Mouse (Mus musculus) MEL (cell line): Measurements from ENCODE around the gene Rora. TPM values are rescaled to one million over a fixed set of nuclear protein-coding genes. Genes with fewer than 3 reads are reported as not detected.

ENCODE experiments used
- DNase-seq: peaks from one replicate; pipeline ENCODE4 v3.0.0; 2011; ENCODE audit warnings: low read depth, low spot score
- H3K27ac ChIP-seq: 2 replicates; pipeline ENCODE4 v1.5.1; 2012; ENCODE audit warnings: low read depth, mild to moderate bottlenecking, control low read depth, low read length, moderate library complexity; ENCODE audit not compliant: control insufficient read depth
- H3K27me3 ChIP-seq, 2 experiments: fragments of 150-350 bp in 1 of 2; sonication (generic) in 1 of 2; 2 replicates each; pipeline ENCODE4 v1.6.1; 2012; ENCODE audit warnings: low read length in 2 of 2, mild to moderate bottlenecking in 2 of 2, improper control_type of control experiment in 1 of 2, moderate library complexity in 1 of 2; ENCODE audit not compliant: insufficient read depth in 2 of 2, control insufficient read depth in 1 of 2
- H3K36me3 ChIP-seq, 2 experiments: 2 replicates each; pipeline ENCODE4 v1.6.1; 2012 to 2014; ENCODE audit warnings: low read length in 2 of 2, improper control_type of control experiment in 1 of 2, inconsistent platforms in 1 of 2, mild to moderate bottlenecking in 1 of 2; ENCODE audit not compliant: insufficient read depth in 2 of 2, control insufficient read depth in 1 of 2
- H3K4me1 ChIP-seq, 2 experiments: fragments of 150-350 bp in 1 of 2; sonication (generic) in 1 of 2; 2 replicates each; pipeline ENCODE4 v1.6.1; 2012; ENCODE audit warnings: low read length in 2 of 2, improper control_type of control experiment in 1 of 2, mild to moderate bottlenecking in 1 of 2; ENCODE audit not compliant: insufficient read depth in 2 of 2, control insufficient read depth in 1 of 2
- H3K4me3 ChIP-seq, 2 experiments: fragments of 150-350 bp in 1 of 2; sonication (generic) in 1 of 2; 2 replicates each; pipeline ENCODE4 v1.5.1; 2012; ENCODE audit warnings: low read depth in 2 of 2, low read length in 2 of 2, mild to moderate bottlenecking in 2 of 2, moderate library complexity in 2 of 2, control low read depth in 1 of 2, improper control_type of control experiment in 1 of 2; ENCODE audit not compliant: control insufficient read depth in 1 of 2, insufficient read depth in 1 of 2
- H3K79me2 ChIP-seq: 2 replicates; pipeline ENCODE4 v1.6.1; 2012; ENCODE audit warnings: mild to moderate bottlenecking, low read length, moderate library complexity; ENCODE audit not compliant: control insufficient read depth, poor library complexity, insufficient read depth
- H3K9ac ChIP-seq: 2 replicates; pipeline ENCODE4 v1.6.1; 2012; ENCODE audit warnings: low read depth, mild to moderate bottlenecking, control low read depth, low read length, moderate library complexity; ENCODE audit not compliant: control insufficient read depth, poor library complexity, severe bottlenecking
- H3K9me3 ChIP-seq: fragments of 150-350 bp; sonication (generic); replicated peaks from 2 replicates; pipeline ENCODE4 v1.6.1; 2012; ENCODE audit warnings: mild to moderate bottlenecking, low read length, improper control_type of control experiment, moderate library complexity; ENCODE audit not compliant: insufficient read depth
- BHLHE40 ChIP-seq: IDR thresholded peaks from 2 replicates; pipeline ENCODE4 v1.6.1; 2012; ENCODE audit warnings: low read depth, mild to moderate bottlenecking, inconsistent platforms, low read length, improper control_type of control experiment, borderline replicate concordance
- CHD1 ChIP-seq: IDR thresholded peaks from 2 replicates; pipeline ENCODE4 v1.6.1; 2012; ENCODE audit warnings: low read depth, mild to moderate bottlenecking, inconsistent platforms, low read length, improper control_type of control experiment
- E2F4 ChIP-seq: IDR thresholded peaks from 2 replicates; pipeline ENCODE4 v1.6.1; 2011; ENCODE audit warnings: low read depth, low read length, improper control_type of control experiment, borderline replicate concordance
- ETS1 ChIP-seq: IDR thresholded peaks from 2 replicates; pipeline ENCODE4 v1.6.1; 2012; ENCODE audit warnings: low read depth, mild to moderate bottlenecking, inconsistent platforms, low read length, improper control_type of control experiment, moderate library complexity
- GABPA ChIP-seq: IDR thresholded peaks from 2 replicates; pipeline ENCODE4 v1.6.1; 2012; ENCODE audit warnings: low read depth, mild to moderate bottlenecking, inconsistent platforms, low read length, improper control_type of control experiment, moderate library complexity
- HCFC1 ChIP-seq: IDR thresholded peaks from 2 replicates; pipeline ENCODE4 v1.6.1; 2012; ENCODE audit warnings: low read depth, mild to moderate bottlenecking, inconsistent platforms, low read length, improper control_type of control experiment, moderate library complexity
- KAT2A ChIP-seq: conservative IDR thresholded peaks from 2 replicates; pipeline ENCODE4 v1.6.1; 2012; ENCODE audit warnings: low read depth, low read length, improper control_type of control experiment, inconsistent platforms
- MAFK ChIP-seq: IDR thresholded peaks from 2 replicates; pipeline ENCODE4 v1.6.1; 2011; ENCODE audit warnings: low read depth, mild to moderate bottlenecking, low read length, improper control_type of control experiment, borderline replicate concordance
- MAZ ChIP-seq: IDR thresholded peaks from 2 replicates; pipeline ENCODE4 v1.6.1; 2012; ENCODE audit warnings: low read depth, mild to moderate bottlenecking, inconsistent platforms, low read length, improper control_type of control experiment
- MEF2A ChIP-seq: IDR thresholded peaks from 2 replicates; pipeline ENCODE4 v1.6.1; 2014; ENCODE audit warnings: low read depth, mild to moderate bottlenecking, inconsistent platforms, low read length, improper control_type of control experiment; ENCODE audit not compliant: poor library complexity, insufficient replicate concordance, severe bottlenecking; ENCODE audit errors: extremely low read depth
- MXI1 ChIP-seq: IDR thresholded peaks from 2 replicates; pipeline ENCODE4 v1.6.1; 2011; ENCODE audit warnings: mild to moderate bottlenecking, low read depth, low read length, improper control_type of control experiment
- MYB ChIP-seq: IDR thresholded peaks from 2 replicates; pipeline ENCODE4 v1.6.1; 2011; ENCODE audit warnings: mild to moderate bottlenecking, low read depth, low read length, improper control_type of control experiment
- NELFE ChIP-seq: IDR thresholded peaks from 2 replicates; pipeline ENCODE4 v1.6.1; 2011; ENCODE audit warnings: low read depth, low read length, improper control_type of control experiment
- NRF1 ChIP-seq: IDR thresholded peaks from 2 replicates; pipeline ENCODE4 v1.6.1; 2014; ENCODE audit warnings: low read depth, mild to moderate bottlenecking, inconsistent platforms, low read length, improper control_type of control experiment, moderate library complexity; ENCODE audit not compliant: poor library complexity, insufficient read depth, severe bottlenecking
- POLR2A ChIP-seq, 2 experiments: IDR thresholded peaks; 2 replicates each; pipeline ENCODE4 v1.6.1; 2011 to 2012; ENCODE audit warnings: low read length in 2 of 2, mild to moderate bottlenecking in 2 of 2, control low read depth in 1 of 2, improper control_type of control experiment in 1 of 2, low read depth in 1 of 2, moderate library complexity in 1 of 2; ENCODE audit not compliant: control insufficient read depth in 1 of 2, insufficient read depth in 1 of 2, poor library complexity in 1 of 2
- POLR2AphosphoS2 ChIP-seq: IDR thresholded peaks from 2 replicates; pipeline ENCODE4 v1.6.1; 2011; ENCODE audit warnings: low read length, improper control_type of control experiment
- POLR2AphosphoS5 ChIP-seq: IDR thresholded peaks from 2 replicates; pipeline ENCODE4 v1.6.1; 2012; ENCODE audit warnings: low read depth, borderline replicate concordance, mild to moderate bottlenecking, inconsistent platforms, low read length, moderate library complexity, mixed read lengths
- RCOR1 ChIP-seq: IDR thresholded peaks from 2 replicates; pipeline ENCODE4 v1.6.1; 2012; ENCODE audit warnings: low read depth, mild to moderate bottlenecking, inconsistent platforms, low read length, improper control_type of control experiment
- SIN3A ChIP-seq: IDR thresholded peaks from 2 replicates; pipeline ENCODE4 v1.6.1; 2012; ENCODE audit warnings: low read length, improper control_type of control experiment, inconsistent platforms
- SMC3 ChIP-seq: IDR thresholded peaks from 2 replicates; pipeline ENCODE4 v1.6.1; 2011; ENCODE audit warnings: low read depth, low read length, improper control_type of control experiment
- TAL1 ChIP-seq: IDR thresholded peaks from 2 replicates; pipeline ENCODE4 v1.6.1; 2012; ENCODE audit warnings: mild to moderate bottlenecking, inconsistent platforms, low read length, moderate library complexity, mixed read lengths
- UBTF ChIP-seq: IDR thresholded peaks from 2 replicates; pipeline ENCODE4 v1.6.1; 2012; ENCODE audit warnings: low read depth, mild to moderate bottlenecking, inconsistent platforms, low read length, improper control_type of control experiment, moderate library complexity, borderline replicate concordance; ENCODE audit not compliant: insufficient read depth
- USF1 ChIP-seq: IDR thresholded peaks from 2 replicates; pipeline ENCODE4 v1.6.1; 2014; ENCODE audit warnings: low read depth, mild to moderate bottlenecking, inconsistent platforms, low read length, improper control_type of control experiment, moderate library complexity
- USF2 ChIP-seq, 2 experiments: IDR thresholded peaks; 2 replicates each; pipeline ENCODE4 v1.6.1; 2011 to 2012; ENCODE audit warnings: improper control_type of control experiment in 2 of 2, low read length in 2 of 2, borderline replicate concordance in 1 of 2, inconsistent platforms in 1 of 2, low read depth in 1 of 2, mild to moderate bottlenecking in 1 of 2; ENCODE audit not compliant: insufficient read depth in 1 of 2
- ZMIZ1 ChIP-seq: IDR thresholded peaks from 2 replicates; pipeline ENCODE4 v1.6.1; 2012; ENCODE audit warnings: low read depth, mild to moderate bottlenecking, inconsistent platforms, low read length, improper control_type of control experiment, moderate library complexity
- polyA plus RNA-seq, 2 experiments: library from polyadenylated mRNA; stranded (reverse) in 1 of 2; unstranded in 1 of 2; fragments of >175 nt in 1 of 2; fragments of >200 nt in 1 of 2; gene quantifications; 2 replicates each; pipeline versions ENCODE4 v1.2.1 to v1.2.4; 2012; ENCODE audit warnings: low replicate concordance in 2 of 2, low read depth in 1 of 2; ENCODE audit not compliant: insufficient read length in 2 of 2, insufficient read depth in 1 of 2, missing spikeins in 1 of 2
- total RNA-seq: library from RNA; depleted of rRNA; stranded (reverse); fragments of 300-350 nt; gene quantifications from 2 replicates; pipeline ENCODE4 v1.2.3, GENCODE M21; 2012

Gene Rora
- total and polyA plus RNA-seq, 3 experiments: not detected

GRCm38 (mm10) chr9:68958919-68959318 lies 305.3 kb downstream of the Rora start:
- TF ChIP-seq MAFK (no peak), E2F4 (no peak), HCFC1 (no peak), POLR2AphosphoS2 (no peak), ETS1 (no peak), BHLHE40 (no peak), RCOR1 (no peak), USF1 (no peak)
- Histone ChIP-seq H3K9me3 (no peaks in the 10 kb centered on the region), H3K9ac (no peak overlapping the region), H3K4me1 (no peaks in the 10 kb centered on the region), H3K79me2 (no peaks in the 10 kb centered on the region), H3K27ac (no peak overlapping the region), H3K4me3 (no peak overlapping the region), H3K27me3 (no peaks in the 10 kb centered on the region), H3K36me3 (no peaks in the 10 kb centered on the region)
- no peak for DNase-seq

- Histone ChIP-seq H3K27ac (no peak overlapping the region), H3K9ac (no peak overlapping the region), H3K79me2 (no peaks in the 10 kb centered on the region), H3K27me3 (no peaks in the 10 kb centered on the region), H3K36me3 (no peaks in the 10 kb centered on the region), H3K4me3 (no peak overlapping the region), H3K4me1 (no peaks in the 10 kb centered on the region), H3K9me3 (no peaks in the 10 kb centered on the region)
- TF ChIP-seq POLR2A (IDR thresholded peaks at IDR 0.05; ENCODE audit: control insufficient read depth in 1 of 2, insufficient read depth in 1 of 2, low read depth in 1 of 2, low read length in 2 of 2, poor library complexity in 1 of 2) (no peak), MYB (no peak), GABPA (no peak), E2F4 (no peak), TAL1 (no peak), HCFC1 (no peak), ETS1 (no peak), ZMIZ1 (no peak), CHD1 (no peak), SIN3A (no peak), KAT2A (no peak)
- no peak for DNase-seq
Observed at GRCm38 (mm10) chr9:68963898-68964297, 310.3 kb downstream of the Rora start.

- DNase-seq: no peak
- no peak overlapping the region for H3K27ac ChIP-seq
- H3K9me3 ChIP-seq: no peaks in the 10 kb centered on the region
- H3K4me3 ChIP-seq: no peak overlapping the region
- no peaks in the 10 kb centered on the region for H3K4me1 ChIP-seq
- H3K9ac ChIP-seq: no peak overlapping the region
- H3K79me2 ChIP-seq: no peaks in the 10 kb centered on the region
- H3K36me3 ChIP-seq: no peaks in the 10 kb centered on the region
- H3K27me3 ChIP-seq: no peaks in the 10 kb centered on the region
- TF ChIP-seq POLR2A (IDR thresholded peaks at IDR 0.05; ENCODE audit: control insufficient read depth in 1 of 2, insufficient read depth in 1 of 2, low read depth in 1 of 2, low read length in 2 of 2, poor library complexity in 1 of 2): no peak
- no peak for TF ChIP-seq MXI1
- no peak for TF ChIP-seq MEF2A
- no peak for TF ChIP-seq BHLHE40
- no peak for TF ChIP-seq NRF1
- no peak for TF ChIP-seq POLR2AphosphoS5
- TF ChIP-seq SIN3A: no peak
- TF ChIP-seq SMC3: no peak
- TF ChIP-seq TAL1: no peak
- TF ChIP-seq E2F4: no peak
- no peak for TF ChIP-seq UBTF
- TF ChIP-seq USF2 (IDR thresholded peaks at IDR 0.05; ENCODE audit: borderline replicate concordance in 1 of 2, insufficient read depth in 1 of 2, low read depth in 1 of 2, low read length in 2 of 2): no peak
- TF ChIP-seq NELFE: no peak
- TF ChIP-seq ETS1: no peak
- TF ChIP-seq MAZ: no peak
- TF ChIP-seq, all 39 proteins: peak for 0
Observed at GRCm38 (mm10) chr9:68966540-68966939, 313.0 kb downstream of the Rora start.
